Mouse (Mus musculus) neural tube, embryonic 12.5 days (tissue): ENCODE results near the gene Myh7b. TPM values are rescaled to one million over a fixed set of nuclear protein-coding genes. Genes with fewer than 3 reads are reported as not detected.

ENCODE experiments used
- ATAC-seq: fragments of 200-750 bp; cut with Nextera tagmentation; 2 replicates; pipeline ENCODE4 v1.8.0; 2017; ENCODE audit warnings: low read depth, mild to moderate bottlenecking, moderate TSS enrichment, moderate library complexity; ENCODE audit not compliant: low FRiP score
- H3K27ac ChIP-seq: fragments of 300-500 bp; sonication (generic); 2 replicates; pipeline ENCODE4 v1.5.1; 2016
- H3K27me3 ChIP-seq: fragments of 300-500 bp; sonication (generic); replicated peaks from 2 replicates; pipeline ENCODE4 v1.6.1; 2016; ENCODE audit warnings: mild to moderate bottlenecking
- H3K36me3 ChIP-seq: fragments of 300-500 bp; sonication (generic); 2 replicates; pipeline ENCODE4 v1.6.1; 2016; ENCODE audit warnings: mild to moderate bottlenecking
- H3K4me1 ChIP-seq: fragments of 300-500 bp; sonication (generic); 2 replicates; pipeline ENCODE4 v1.6.1; 2016
- H3K4me2 ChIP-seq: fragments of 300-500 bp; sonication (generic); replicated peaks from 2 replicates; pipeline ENCODE4 v1.6.1; 2016; ENCODE audit warnings: mild to moderate bottlenecking
- H3K4me3 ChIP-seq: fragments of 300-500 bp; sonication (generic); 2 replicates; pipeline ENCODE4 v1.5.1; 2016
- H3K9ac ChIP-seq: fragments of 300-500 bp; sonication (generic); 2 replicates; pipeline ENCODE4 v1.6.1; 2016; ENCODE audit warnings: mild to moderate bottlenecking
- H3K9me3 ChIP-seq: fragments of 300-500 bp; sonication (generic); 2 replicates; pipeline ENCODE4 v1.6.1; 2016; ENCODE audit warnings: mild to moderate bottlenecking
- WGBS: fragments of 180-500 bp; shearing (Covaris S2); methylation state at CpG from one replicate; pipeline ENCODE4 v1.1.7; 2016; 5-methylcytosine and 5-hydroxymethylcytosine counted together
- polyA plus RNA-seq: library from polyadenylated mRNA; unstranded; fragments of >200 nt; fragmentation: Nextera tagmentation; extraction: Ambion mirVana; gene quantifications from 2 replicates; pipeline ENCODE4 v1.2.1, GENCODE M21; 2016

The Myh7b gene
- polyA plus RNA-seq, 1 experiment from 2014 or later: 1.3 TPM

DNA sequence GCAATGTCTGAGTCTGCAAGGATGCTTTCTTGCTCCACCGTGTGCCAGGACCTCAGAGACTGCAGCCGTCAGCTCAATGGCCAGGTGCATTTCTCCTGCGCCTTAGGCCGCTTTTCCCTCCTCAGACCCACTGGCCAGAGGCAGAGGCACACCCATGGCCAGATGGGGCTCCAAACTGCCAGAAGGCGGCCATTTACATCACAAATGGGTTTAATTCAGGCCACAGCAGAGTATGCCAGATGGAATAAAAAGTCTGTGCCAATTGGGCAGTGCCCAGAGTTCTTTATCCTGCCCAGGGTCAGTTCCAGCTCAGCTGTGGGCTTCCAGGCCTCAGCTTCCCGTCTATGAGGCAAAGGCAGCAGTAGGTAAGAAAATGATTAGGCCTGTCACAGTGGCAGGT is 29.6 kb downstream of the Myh7b start:
- no peaks in the 10 kb centered on the region for H3K27me3 ChIP-seq
- H3K9ac ChIP-seq: no peak overlapping the region
- H3K4me3 ChIP-seq: no peak overlapping the region
- H3K36me3 ChIP-seq: peaks cover 94% of the 10 kb centered on the region
- WGBS: 79% methylated on average over 6 of the region's 6 CpGs
- H3K4me1 ChIP-seq: peaks cover 16% of the 10 kb centered on the region
- H3K9me3 ChIP-seq: no peaks in the 10 kb centered on the region
- ATAC-seq: no peak
- no peak overlapping the region for H3K27ac ChIP-seq
- H3K4me2 ChIP-seq: no peak overlapping the region

DNA sequence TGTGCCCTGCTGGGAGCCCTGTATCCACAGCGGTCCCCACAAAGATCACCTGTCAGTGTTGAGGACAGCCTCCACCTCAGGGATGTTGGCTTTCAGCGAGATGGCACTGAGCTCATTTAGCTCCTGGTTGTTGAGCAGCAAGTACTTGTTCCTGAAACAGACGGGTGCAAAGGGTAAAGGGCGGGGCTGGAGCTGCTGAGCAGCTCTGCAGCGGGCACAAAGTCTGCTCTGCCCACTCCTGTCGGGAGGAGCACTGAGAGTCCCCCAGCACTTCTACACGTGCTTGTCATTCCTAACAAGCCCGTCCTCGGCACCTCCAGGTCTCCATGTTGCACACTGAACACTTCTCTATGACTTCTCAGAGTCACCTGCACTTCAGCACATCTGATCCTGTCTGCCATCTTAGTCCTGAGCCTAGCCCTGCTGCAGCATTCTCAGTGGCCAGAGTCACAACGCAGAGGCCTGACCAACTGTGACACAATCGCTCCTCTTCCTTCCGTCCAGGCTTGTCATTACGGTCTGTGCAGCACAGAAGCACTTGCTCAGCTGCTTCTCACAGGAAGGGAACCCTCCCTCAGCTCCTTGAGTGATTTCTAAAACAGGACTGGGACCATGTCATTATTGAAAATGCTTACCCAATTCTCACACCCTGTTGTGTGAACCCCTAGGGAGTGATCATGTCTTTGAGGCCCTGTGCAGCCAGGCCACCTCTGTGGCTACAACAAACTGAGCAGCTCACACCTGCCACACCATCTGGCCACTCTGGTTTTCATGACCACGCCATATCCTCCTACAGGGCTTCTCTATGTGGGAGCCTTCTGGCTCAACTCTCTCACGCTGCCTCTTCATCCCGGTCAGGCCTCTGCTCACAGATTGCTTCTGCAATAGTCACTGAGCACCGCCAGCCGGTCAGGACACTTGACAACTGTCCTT is 30.8 kb downstream of the Myh7b start:
- no peaks in the 10 kb centered on the region for H3K9me3 ChIP-seq
- no peak overlapping the region for H3K4me2 ChIP-seq
- H3K27ac ChIP-seq: no peak overlapping the region
- peaks cover 90% of the 10 kb centered on the region for H3K36me3 ChIP-seq
- peaks cover 16% of the 10 kb centered on the region for H3K4me1 ChIP-seq
- H3K27me3 ChIP-seq: no peaks in the 10 kb centered on the region
- no peak for ATAC-seq
- no peak overlapping the region for H3K9ac ChIP-seq
- WGBS: 72% methylated on average over 18 of the region's 18 CpGs
- no peak overlapping the region for H3K4me3 ChIP-seq

DNA sequence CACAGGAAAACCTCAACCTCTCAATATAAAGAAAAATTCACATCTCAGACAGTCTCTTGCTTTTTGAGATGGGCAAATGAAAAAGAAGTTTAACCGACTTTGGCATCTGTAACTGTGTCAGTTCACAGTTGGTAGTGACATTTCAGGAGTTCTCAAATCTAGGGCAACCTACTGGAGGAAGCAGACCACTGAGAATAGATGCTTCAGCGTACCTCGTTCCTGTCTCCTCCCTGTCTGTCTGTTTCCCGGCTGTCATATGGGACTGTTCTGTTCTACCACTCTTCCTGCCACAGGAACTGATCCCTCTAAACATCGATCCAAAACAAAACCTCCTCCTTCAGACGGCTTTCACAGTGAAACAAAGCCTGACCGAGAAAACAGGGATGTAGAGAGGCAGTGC is 34.7 kb downstream of the Myh7b start:
- no peak for ATAC-seq
- Histone ChIP-seq H3K36me3 (peaks cover 81% of the 10 kb centered on the region), H3K4me2 (no peak overlapping the region), H3K27me3 (no peaks in the 10 kb centered on the region), H3K27ac (no peak overlapping the region), H3K9me3 (no peaks in the 10 kb centered on the region), H3K4me1 (peaks cover 14% of the 10 kb centered on the region), H3K4me3 (no peak overlapping the region), H3K9ac (no peak overlapping the region)
- 87% methylated on average over 7 of the region's 7 CpGs for WGBS

DNA sequence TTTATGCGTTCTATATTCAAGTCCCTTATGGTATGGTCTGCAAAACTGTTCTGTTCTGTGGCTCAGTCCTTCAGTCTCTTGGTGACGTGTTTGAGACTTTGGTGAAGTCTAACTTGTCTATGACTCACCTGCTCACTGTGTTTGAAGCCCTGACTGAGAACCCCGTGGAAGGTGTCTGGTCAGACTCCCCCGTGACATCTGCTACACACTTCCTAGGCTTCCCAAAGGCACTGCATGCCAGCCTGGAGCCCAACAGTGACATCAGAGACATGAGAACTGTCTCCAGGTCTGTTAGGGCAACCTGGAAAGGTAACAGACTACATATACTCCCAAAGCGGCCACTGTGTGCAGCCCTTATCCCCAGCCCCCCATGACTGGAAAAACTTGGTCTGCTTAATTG is 41.6 kb downstream of the Myh7b start:
- Histone ChIP-seq H3K4me2 (no peak overlapping the region), H3K27me3 (no peaks in the 10 kb centered on the region), H3K4me3 (no peak overlapping the region), H3K4me1 (no peaks in the 10 kb centered on the region), H3K27ac (no peak overlapping the region), H3K36me3 (peaks cover 78% of the 10 kb centered on the region), H3K9ac (no peak overlapping the region), H3K9me3 (no peaks in the 10 kb centered on the region)
- no peak for ATAC-seq
- WGBS: 92% methylated on average over 5 of the region's 5 CpGs

DNA sequence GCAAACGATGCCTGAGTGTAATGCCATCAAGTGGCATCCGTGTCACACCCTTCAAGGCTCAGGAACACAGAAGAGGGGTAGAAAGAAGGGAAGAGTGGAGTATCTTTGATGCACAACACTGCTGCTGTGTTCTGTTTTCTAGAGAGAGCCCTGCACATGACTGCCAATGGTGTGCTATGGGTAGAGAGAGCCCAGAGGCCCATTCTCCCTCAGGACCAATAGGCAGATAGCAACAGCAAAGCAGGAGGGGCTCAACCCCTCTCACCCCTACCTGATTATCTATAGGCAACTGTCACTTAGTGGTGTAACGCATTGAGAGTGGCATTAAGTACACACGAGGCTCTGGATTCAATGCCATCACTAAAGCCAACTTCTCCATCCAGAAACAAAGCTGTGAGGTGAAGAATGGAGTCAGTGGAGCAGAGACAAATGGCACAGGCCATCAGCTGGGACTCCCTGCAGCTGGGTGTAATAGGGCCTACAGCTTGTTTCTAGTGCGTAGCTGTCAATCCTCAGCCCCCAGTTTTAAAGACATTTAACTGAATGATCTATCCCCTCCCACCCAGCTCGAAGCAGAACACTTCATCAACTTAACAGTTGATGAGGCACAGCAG is 44.9 kb downstream of the Myh7b start:
- Histone ChIP-seq H3K9ac (no peak overlapping the region), H3K27ac (no peak overlapping the region), H3K27me3 (no peaks in the 10 kb centered on the region), H3K4me2 (no peak overlapping the region), H3K9me3 (no peaks in the 10 kb centered on the region), H3K4me1 (no peaks in the 10 kb centered on the region), H3K36me3 (peaks cover 76% of the 10 kb centered on the region), H3K4me3 (no peak overlapping the region)
- no peak for ATAC-seq
- 51% methylated on average over 6 of the region's 6 CpGs for WGBS

DNA sequence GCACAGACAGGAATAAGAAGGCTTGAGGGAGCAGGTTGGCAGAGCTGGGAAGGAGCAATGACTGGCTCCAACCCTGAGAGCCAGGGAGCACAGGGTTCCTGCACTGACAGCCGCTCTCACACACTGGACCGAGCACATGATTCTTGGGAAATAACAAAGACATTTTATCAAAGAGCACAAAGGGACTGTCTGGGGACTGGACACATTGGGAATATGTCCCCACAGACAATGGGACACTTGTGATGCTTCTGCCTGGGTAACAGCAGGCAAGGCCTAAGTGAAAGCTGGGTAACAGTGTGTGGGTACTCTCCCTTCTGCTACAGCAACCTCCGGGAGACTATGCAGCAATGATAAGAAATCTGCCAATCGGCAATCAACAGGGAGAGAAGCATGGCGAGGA is 51.4 kb downstream of the Myh7b start:
- no peak for ATAC-seq
- 79% methylated on average over 5 of the region's 5 CpGs for WGBS

DNA sequence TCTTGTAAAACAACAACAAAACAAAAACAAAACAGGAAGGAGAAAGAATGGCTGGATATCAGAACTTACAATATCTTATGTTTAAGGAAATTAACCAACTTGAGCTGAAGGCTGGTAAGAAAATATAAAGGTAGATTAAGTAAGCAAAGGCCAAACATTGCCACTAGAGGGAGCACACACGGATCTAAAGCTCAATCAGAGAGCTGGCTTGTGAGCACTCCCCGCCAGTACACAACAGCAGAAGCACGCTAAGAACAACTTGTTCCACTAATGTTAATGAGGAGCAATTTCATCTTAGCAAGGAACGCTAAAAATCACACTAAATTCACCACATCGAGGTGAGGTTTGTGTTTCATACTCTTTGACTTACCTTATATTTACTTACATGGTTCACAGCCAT is 52.1 kb downstream of the Myh7b start:
- H3K9me3 ChIP-seq: no peaks in the 10 kb centered on the region
- H3K27me3 ChIP-seq: no peaks in the 10 kb centered on the region
- WGBS: 30% methylated on average over 5 of the region's 5 CpGs
- no peaks in the 10 kb centered on the region for H3K4me1 ChIP-seq
- no peak overlapping the region for H3K4me3 ChIP-seq
- H3K4me2 ChIP-seq: no peak overlapping the region
- peaks cover 78% of the 10 kb centered on the region for H3K36me3 ChIP-seq
- ATAC-seq: no peak
- no peak overlapping the region for H3K27ac ChIP-seq
- H3K9ac ChIP-seq: no peak overlapping the region

More for the DNA sequence above, 51.4 kb downstream of the Myh7b start:
- no peak overlapping the region for H3K9ac ChIP-seq
- H3K4me2 ChIP-seq: no peak overlapping the region
- no peak overlapping the region for H3K27ac ChIP-seq
- no peak overlapping the region for H3K4me3 ChIP-seq
- H3K36me3 ChIP-seq: peaks cover 82% of the 10 kb centered on the region
- H3K9me3 ChIP-seq: no peaks in the 10 kb centered on the region
- no peaks in the 10 kb centered on the region for H3K4me1 ChIP-seq
- H3K27me3 ChIP-seq: no peaks in the 10 kb centered on the region

DNA sequence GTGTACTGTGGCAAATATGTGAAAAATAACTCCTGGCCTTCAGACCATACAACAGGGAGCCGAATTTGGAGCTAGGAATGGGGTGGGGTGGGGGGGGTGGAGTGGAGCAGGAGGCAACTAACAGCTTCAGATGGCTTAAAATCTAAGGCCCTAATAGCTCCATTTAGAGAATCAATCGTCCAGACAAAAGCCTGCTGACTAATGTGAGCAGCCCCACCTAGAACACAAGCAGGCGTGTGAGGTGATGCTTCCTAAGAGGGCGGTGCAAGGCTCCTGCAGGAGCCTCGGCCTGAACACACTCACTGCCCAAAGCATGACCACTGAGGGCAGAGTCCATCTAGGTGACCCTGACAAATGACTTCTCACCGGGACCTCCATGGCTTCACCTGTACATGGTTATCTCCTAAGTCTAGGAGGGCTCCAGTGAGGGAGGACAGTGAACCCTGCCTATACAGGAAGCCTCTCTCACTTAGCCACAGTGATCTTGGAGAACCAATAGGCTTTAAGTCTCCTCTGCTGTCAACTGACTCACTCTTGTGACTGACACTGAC is 53.0 kb downstream of the Myh7b start:
- WGBS: 82% methylated on average over 6 of the region's 6 CpGs
- ATAC-seq: no peak
- peaks cover 76% of the 10 kb centered on the region for H3K36me3 ChIP-seq

DNA sequence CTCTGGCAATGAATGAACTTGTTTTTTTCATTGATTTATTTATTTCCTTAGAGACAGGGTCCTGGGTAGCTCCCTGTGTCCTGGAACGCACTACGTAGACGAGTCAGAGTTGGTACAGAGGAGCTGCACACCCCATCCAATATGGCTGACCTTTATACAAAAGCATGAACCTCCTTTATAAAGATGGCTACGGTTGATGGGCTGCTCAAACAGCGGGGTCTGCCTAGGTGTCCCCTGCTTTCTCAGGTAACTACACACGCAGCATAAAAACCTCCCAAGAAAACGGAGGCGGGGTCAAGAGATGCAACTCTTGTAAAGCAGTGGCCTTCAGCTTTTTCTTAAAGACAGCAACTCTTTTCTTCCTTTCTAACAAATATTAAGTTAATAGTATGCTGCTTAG is 56.9 kb downstream of the Myh7b start:
- Histone ChIP-seq H3K9me3 (no peaks in the 10 kb centered on the region), H3K4me3 (no peak overlapping the region), H3K36me3 (peaks cover 68% of the 10 kb centered on the region), H3K27me3 (no peaks in the 10 kb centered on the region), H3K9ac (no peak overlapping the region), H3K27ac (no peak overlapping the region), H3K4me2 (no peak overlapping the region), H3K4me1 (no peaks in the 10 kb centered on the region)
- 96% methylated on average over 8 of the region's 8 CpGs for WGBS
- no peak for ATAC-seq

More for the DNA sequence above, 53.0 kb downstream of the Myh7b start:
- H3K9ac ChIP-seq: no peak overlapping the region
- H3K4me1 ChIP-seq: no peaks in the 10 kb centered on the region
- H3K4me2 ChIP-seq: no peak overlapping the region
- H3K9me3 ChIP-seq: no peaks in the 10 kb centered on the region
- H3K27ac ChIP-seq: no peak overlapping the region; the same call in 1 of the 2 replicates
- no peaks in the 10 kb centered on the region for H3K27me3 ChIP-seq
- H3K4me3 ChIP-seq: no peak overlapping the region

DNA sequence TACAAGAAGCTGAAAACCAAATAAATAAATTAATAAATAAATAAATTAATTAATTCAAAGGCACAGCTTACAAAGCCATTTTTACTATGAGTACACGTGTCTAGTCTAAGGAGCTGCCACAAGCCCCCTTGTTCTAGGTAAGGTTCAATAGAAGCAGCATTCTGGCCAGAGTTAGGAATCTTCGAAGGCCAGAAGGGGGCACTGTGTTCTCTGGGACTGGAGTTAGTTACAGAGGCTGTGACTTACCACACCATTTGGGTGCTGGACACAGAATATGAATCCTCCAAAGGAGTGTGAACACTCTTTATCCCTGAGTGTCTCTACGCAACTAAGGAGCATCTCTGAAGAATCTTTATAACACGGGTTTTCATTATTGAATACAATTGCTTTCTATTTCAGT is 57.4 kb downstream of the Myh7b start:
- H3K27me3 ChIP-seq: no peaks in the 10 kb centered on the region
- no peak overlapping the region for H3K4me2 ChIP-seq
- no peak overlapping the region for H3K4me3 ChIP-seq
- peaks cover 64% of the 10 kb centered on the region for H3K36me3 ChIP-seq
- no peaks in the 10 kb centered on the region for H3K9me3 ChIP-seq
- no peak overlapping the region for H3K9ac ChIP-seq
- H3K4me1 ChIP-seq: no peaks in the 10 kb centered on the region
- WGBS: 86% methylated on average over 4 of the region's 4 CpGs
- ATAC-seq: no peak
- no peak overlapping the region for H3K27ac ChIP-seq

DNA sequence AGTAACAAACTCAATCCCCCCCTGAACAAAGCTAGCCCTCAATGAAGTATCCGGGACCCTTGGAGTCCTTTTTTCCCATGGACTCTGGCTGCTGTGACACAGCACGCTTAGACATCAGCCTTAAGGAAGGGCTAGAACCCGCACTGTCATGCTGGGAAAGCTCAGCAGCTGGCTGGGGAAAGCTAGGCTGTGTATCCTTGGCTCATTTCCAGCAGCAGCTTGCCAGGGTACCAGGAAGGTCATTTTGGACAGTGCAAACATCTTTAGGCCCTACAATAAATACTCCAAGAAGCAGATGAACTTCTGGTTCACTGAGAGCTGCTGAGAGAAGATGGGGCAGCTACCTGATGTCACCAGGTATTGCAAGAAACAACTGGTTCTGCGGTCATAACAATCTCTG is 60.2 kb downstream of the Myh7b start:
- Histone ChIP-seq H3K4me2 (no peak overlapping the region), H3K4me1 (no peaks in the 10 kb centered on the region), H3K27me3 (no peaks in the 10 kb centered on the region), H3K9ac (no peak overlapping the region), H3K9me3 (no peaks in the 10 kb centered on the region), H3K36me3 (peaks cover 39% of the 10 kb centered on the region), H3K4me3 (no peak overlapping the region), H3K27ac (no peak overlapping the region)
- ATAC-seq: no peak
- WGBS: 86% methylated on average over 4 of the region's 4 CpGs

DNA sequence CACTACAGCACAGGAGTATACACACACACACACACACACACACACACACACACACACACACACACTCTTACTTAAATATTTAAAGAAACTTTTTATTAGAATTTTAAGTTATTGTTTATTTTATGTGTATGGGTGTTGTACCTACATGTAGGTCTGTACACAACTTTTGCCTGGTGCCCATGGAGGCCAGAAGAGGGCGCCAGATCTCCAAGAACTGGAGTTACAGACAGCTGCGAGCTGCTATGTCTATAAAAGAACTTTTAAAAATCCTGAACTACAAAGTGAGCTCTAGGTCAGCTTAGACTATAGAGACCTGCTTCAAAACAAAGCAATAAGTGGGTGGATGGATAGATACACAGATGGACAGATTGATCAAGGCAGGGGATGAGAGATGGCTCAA is 62.5 kb downstream of the Myh7b start:
- no peak overlapping the region for H3K9ac ChIP-seq
- no peak for ATAC-seq

More for the DNA sequence above, 62.5 kb downstream of the Myh7b start:
- H3K4me1 ChIP-seq: no peaks in the 10 kb centered on the region
- H3K4me3 ChIP-seq: no peak overlapping the region
- no peaks in the 10 kb centered on the region for H3K9me3 ChIP-seq
- no peak overlapping the region for H3K4me2 ChIP-seq
- no peak overlapping the region for H3K27ac ChIP-seq
- H3K36me3 ChIP-seq: peaks cover 22% of the 10 kb centered on the region
- no peaks in the 10 kb centered on the region for H3K27me3 ChIP-seq
- WGBS: 28% methylated on average over 2 of the region's 2 CpGs
